Mouse (Mus musculus) hindbrain, embryonic 16.5 days (tissue): ENCODE measurements at regions not wholly inside any gene's neighbourhood (a gene's known extent, or its start where the extent isn't known, plus 50 kb on each side); places are given as distances from the start of the nearest gene placed in this dataset.

ENCODE experiments used
- ATAC-seq: fragments of 200-750 bp; cut with Nextera tagmentation; 2 replicates; pipeline ENCODE4 v1.8.0; 2017; ENCODE audit warnings: moderate TSS enrichment, moderate library complexity
- H3K27ac ChIP-seq: fragments of 300-500 bp; sonication (generic); 2 replicates; pipeline ENCODE4 v1.5.1; 2014; ENCODE audit warnings: low read depth, mild to moderate bottlenecking, control low read depth, low read length, moderate library complexity
- H3K27me3 ChIP-seq: fragments of 300-500 bp; sonication (generic); replicated peaks from 2 replicates; pipeline ENCODE4 v1.6.1; 2014; ENCODE audit warnings: low read length; ENCODE audit not compliant: control insufficient read depth, insufficient read depth
- H3K36me3 ChIP-seq: fragments of 300-500 bp; sonication (generic); 2 replicates; pipeline ENCODE4 v1.6.1; 2014; ENCODE audit warnings: mild to moderate bottlenecking, low read length, moderate library complexity, mixed read lengths; ENCODE audit not compliant: control insufficient read depth, insufficient read depth
- H3K4me1 ChIP-seq: fragments of 300-500 bp; sonication (generic); 2 replicates; pipeline ENCODE4 v1.6.1; 2014; ENCODE audit warnings: low read depth, low read length; ENCODE audit not compliant: control insufficient read depth, insufficient read depth
- H3K4me2 ChIP-seq: fragments of 300-500 bp; sonication (generic); 2 replicates; pipeline ENCODE4 v1.6.1; 2014; ENCODE audit warnings: mild to moderate bottlenecking, low read length, control low read depth, moderate library complexity
- H3K4me3 ChIP-seq: fragments of 300-500 bp; sonication (generic); 2 replicates; pipeline ENCODE4 v1.5.1; 2014; ENCODE audit warnings: mild to moderate bottlenecking, low read length, control low read depth, moderate library complexity
- H3K9ac ChIP-seq: fragments of 300-500 bp; sonication (generic); 2 replicates; pipeline ENCODE4 v1.6.1; 2014; ENCODE audit warnings: low read depth, mild to moderate bottlenecking, control low read depth, low read length, moderate library complexity
- H3K9me3 ChIP-seq: fragments of 300-500 bp; sonication (generic); 2 replicates; pipeline ENCODE4 v1.6.1; 2014; ENCODE audit warnings: mild to moderate bottlenecking, low read length, moderate library complexity; ENCODE audit not compliant: control insufficient read depth
- WGBS: fragments of 180-500 bp; shearing (Covaris S2); extraction: QIAGEN DNeasy Blood & Tissue Kit; methylation state at CpG from one replicate; pipeline ENCODE4 v1.1.7; 2014; 5-methylcytosine and 5-hydroxymethylcytosine counted together

DNA sequence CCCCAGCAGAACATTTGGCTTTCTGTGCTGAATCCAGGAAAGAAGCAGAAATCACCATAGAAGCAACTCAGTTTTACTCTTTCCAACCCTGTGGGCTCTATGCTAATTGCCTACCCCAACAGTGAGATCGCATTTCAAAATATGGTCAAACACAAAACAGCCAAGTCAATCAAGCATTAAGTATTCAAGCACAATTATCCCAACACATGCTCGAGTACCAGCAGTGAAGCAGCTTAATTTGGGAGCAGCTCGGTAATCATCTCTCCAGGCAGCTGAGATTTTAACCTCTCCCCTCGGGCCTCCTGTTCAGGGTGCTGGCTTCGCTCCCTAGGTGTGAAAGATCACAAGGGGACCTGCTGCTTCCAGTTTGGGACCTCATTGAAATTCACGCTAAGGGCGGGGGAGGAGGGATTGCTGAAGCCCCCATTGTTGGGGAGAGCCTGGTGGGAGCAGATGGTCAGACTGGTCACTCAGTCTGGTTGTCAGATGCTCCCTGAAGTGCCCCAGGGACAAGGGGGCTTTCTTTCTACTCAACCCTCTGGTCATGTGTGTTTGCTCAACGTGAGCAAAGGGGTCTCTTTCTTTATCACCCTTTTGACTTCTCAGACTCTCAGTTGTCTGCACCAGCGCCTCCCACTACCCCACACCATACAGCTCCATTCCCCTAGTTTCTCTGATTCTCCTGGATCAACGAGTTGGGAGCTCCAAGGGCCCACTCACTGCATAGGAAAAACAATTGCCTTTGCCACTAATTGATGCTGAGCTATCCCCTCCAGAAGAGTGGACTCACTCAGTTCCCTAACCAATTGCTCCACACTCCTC lies 319.8 kb downstream of the Elavl2 start:
- no peak overlapping the region for H3K4me2 ChIP-seq
- no peak overlapping the region for H3K4me3 ChIP-seq
- H3K9me3 ChIP-seq, result no peaks in the 10 kb centered on the region
- H3K4me1 ChIP-seq, result no peaks in the 10 kb centered on the region; the same call in 1 of the 2 replicates
- no peak overlapping the region for H3K9ac ChIP-seq
- ATAC-seq, result peak; percentile 86
- WGBS, result 19% methylated on average over 10 of the region's 10 CpGs
- H3K27me3 ChIP-seq, result no peaks in the 10 kb centered on the region
- H3K27ac ChIP-seq, result no peak overlapping the region
- H3K36me3 ChIP-seq, result no peaks in the 10 kb centered on the region

DNA sequence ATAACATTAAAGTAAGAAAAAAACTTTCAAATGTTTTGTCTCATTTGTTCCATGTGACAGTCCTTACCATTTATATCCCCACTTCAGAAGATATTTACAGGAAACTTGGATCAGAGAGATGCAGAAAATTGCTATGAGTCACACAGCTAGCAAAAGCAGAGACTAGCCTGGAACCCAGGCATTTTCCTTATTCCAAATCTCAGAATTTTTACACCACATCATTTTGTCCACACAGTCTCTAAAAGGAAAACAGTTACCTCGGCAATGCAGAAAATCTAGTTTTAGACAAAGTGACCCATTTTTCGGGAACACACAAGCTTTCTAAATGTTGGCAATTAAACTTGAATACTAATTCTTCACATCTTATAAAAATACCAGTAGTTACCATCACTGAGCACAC lies 329.3 kb downstream of the Elavl2 start:
- Histone ChIP-seq H3K9me3 (no peaks in the 10 kb centered on the region), H3K9ac (no peak overlapping the region), H3K27me3 (no peaks in the 10 kb centered on the region), H3K27ac (no peak overlapping the region), H3K4me1 (no peaks in the 10 kb centered on the region), H3K4me3 (no peak overlapping the region), H3K36me3 (no peaks in the 10 kb centered on the region), H3K4me2 (no peak overlapping the region)
- ATAC-seq, result no peak
- 91% methylated on average over 2 of the region's 2 CpGs for WGBS

- no peak overlapping the region for H3K27ac ChIP-seq
- ATAC-seq, result no peak
- no peaks in the 10 kb centered on the region for H3K9me3 ChIP-seq
- H3K9ac ChIP-seq, result no peak overlapping the region
- no peak overlapping the region for H3K4me2 ChIP-seq
- no peaks in the 10 kb centered on the region for H3K4me1 ChIP-seq
- H3K27me3 ChIP-seq, result no peaks in the 10 kb centered on the region
- H3K4me3 ChIP-seq, result no peak overlapping the region
- no peaks in the 10 kb centered on the region for H3K36me3 ChIP-seq
- WGBS, result 95% methylated on average over 2 of the region's 2 CpGs
Observed at GRCm38 (mm10) chr4:91060933-91061332, 339.7 kb downstream of the Elavl2 start.

DNA sequence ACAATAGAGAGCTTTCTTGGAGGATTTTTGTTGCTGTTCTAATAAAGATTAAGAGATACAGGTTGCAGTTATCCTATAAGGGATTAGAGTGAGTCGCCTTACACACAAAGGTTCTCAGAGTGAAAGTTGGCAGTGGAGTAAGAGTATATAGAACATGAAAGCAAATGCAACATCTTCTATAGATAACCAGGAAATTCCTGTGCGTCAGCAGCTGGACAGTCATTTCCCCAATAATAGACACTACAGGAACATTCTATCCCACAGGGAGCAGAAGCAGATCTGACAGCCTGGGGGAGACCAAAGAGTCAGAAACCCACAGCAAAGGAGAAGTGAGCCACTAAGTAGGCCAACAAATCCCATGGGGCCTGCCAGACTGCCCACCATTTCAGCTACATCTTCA lies 348.7 kb downstream of the Elavl2 start:
- H3K36me3 ChIP-seq, result no peaks in the 10 kb centered on the region
- no peaks in the 10 kb centered on the region for H3K4me1 ChIP-seq
- ATAC-seq, result no peak
- no peak overlapping the region for H3K4me2 ChIP-seq
- H3K27ac ChIP-seq, result no peak overlapping the region
- no peak overlapping the region for H3K9ac ChIP-seq
- no peaks in the 10 kb centered on the region for H3K27me3 ChIP-seq
- H3K4me3 ChIP-seq, result no peak overlapping the region
- WGBS, result 80% methylated on average over 2 of the region's 2 CpGs
- no peaks in the 10 kb centered on the region for H3K9me3 ChIP-seq

DNA sequence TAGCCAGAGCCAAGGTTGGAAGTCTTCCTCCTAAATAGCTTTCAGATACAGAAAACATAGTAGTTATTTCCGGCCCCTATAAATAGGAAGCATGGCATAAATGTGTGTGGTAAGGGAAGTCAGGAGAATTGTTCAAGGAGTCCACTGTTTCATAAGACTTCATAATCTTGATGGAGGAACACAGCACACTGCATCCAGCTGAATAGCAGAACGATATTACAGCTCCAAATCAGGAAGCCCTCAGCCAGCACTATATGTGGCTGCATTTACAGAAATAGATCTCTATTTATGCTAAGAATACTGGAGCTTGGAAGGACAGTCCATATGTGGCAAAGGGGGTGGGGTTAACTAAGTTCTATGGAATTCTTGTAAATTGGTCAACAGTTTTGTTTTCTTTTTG lies 371.1 kb downstream of the Elavl2 start:
- WGBS, result 98% methylated on average over 2 of the region's 2 CpGs
- no peaks in the 10 kb centered on the region for H3K36me3 ChIP-seq

GRCm38 (mm10) chr4:91028013-91028626 lies 372.5 kb downstream of the Elavl2 start:
- ATAC-seq, result peak; percentile 78
- H3K27ac ChIP-seq, result no peak overlapping the region

More for the DNA sequence above, 371.1 kb downstream of the Elavl2 start:
- no peak for ATAC-seq
- Histone ChIP-seq H3K4me3 (no peak overlapping the region), H3K9ac (no peak overlapping the region), H3K4me2 (no peak overlapping the region), H3K9me3 (no peaks in the 10 kb centered on the region), H3K27ac (no peak overlapping the region), H3K27me3 (no peaks in the 10 kb centered on the region), H3K4me1 (no peaks in the 10 kb centered on the region)

DNA sequence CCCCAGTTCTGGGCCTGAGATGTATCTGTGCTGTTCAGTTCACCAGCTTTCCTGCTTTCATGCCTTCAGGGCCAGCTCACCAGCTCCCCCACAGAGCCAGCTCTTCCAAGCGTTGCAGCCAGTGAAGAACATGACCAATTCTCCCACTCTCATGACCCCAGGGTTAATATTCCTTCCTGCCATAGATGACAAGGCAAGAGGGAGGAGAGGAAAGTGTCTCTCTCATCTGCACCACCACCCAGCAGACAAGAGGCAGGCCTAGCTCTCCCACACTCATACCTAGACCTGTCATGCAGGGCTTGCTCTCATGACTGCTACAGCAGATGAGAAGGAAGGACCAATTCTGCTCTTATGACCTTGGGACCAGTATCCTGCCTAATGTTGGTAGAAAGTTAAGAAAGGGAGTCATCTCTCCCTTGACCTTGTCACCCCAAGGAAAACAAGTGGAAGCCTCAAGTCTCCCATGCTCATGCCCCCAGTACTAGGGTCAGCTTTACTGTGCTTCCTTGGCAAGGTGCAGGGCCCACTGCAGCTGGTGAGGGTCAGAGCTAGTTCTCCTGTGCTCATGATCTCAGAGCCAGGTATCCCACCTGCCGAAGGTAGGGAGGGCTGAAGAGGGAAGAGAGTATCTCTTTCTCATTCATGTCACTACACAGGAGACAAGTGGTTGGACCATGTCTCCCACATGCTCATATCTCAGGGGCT lies 404.0 kb downstream of the Elavl2 start:
- WGBS, result 71% methylated on average over 2 of the region's 2 CpGs

More at GRCm38 (mm10) chr4:91028013-91028626, 372.5 kb downstream of the Elavl2 start:
- Histone ChIP-seq H3K9ac (no peak overlapping the region), H3K4me2 (no peak overlapping the region), H3K36me3 (no peaks in the 10 kb centered on the region), H3K4me1 (no peaks in the 10 kb centered on the region), H3K27me3 (no peaks in the 10 kb centered on the region), H3K4me3 (no peak overlapping the region), H3K9me3 (no peaks in the 10 kb centered on the region)
- 70% methylated on average over 6 of the region's 6 CpGs for WGBS

GRCm38 (mm10) chr4:90964658-90965057 lies 435.9 kb downstream of the Elavl2 start:
- H3K9me3 ChIP-seq, result no peaks in the 10 kb centered on the region
- no peak for ATAC-seq

More for the DNA sequence above, 404.0 kb downstream of the Elavl2 start:
- no peak overlapping the region for H3K27ac ChIP-seq
- ATAC-seq, result no peak
- no peak overlapping the region for H3K9ac ChIP-seq
- no peaks in the 10 kb centered on the region for H3K9me3 ChIP-seq
- H3K4me3 ChIP-seq, result no peak overlapping the region
- no peaks in the 10 kb centered on the region for H3K36me3 ChIP-seq
- H3K27me3 ChIP-seq, result no peaks in the 10 kb centered on the region
- H3K4me2 ChIP-seq, result no peak overlapping the region
- no peaks in the 10 kb centered on the region for H3K4me1 ChIP-seq

More at GRCm38 (mm10) chr4:90964658-90965057, 435.9 kb downstream of the Elavl2 start:
- H3K4me2 ChIP-seq, result no peak overlapping the region
- H3K27ac ChIP-seq, result no peak overlapping the region
- H3K4me1 ChIP-seq, result no peaks in the 10 kb centered on the region
- no peaks in the 10 kb centered on the region for H3K36me3 ChIP-seq
- H3K9ac ChIP-seq, result no peak overlapping the region
- 65% methylated on average over 6 of the region's 6 CpGs for WGBS
- no peaks in the 10 kb centered on the region for H3K27me3 ChIP-seq
- H3K4me3 ChIP-seq, result no peak overlapping the region
